Mouse (Mus musculus) retina, postnatal 7 days (tissue): ENCODE measurements around the gene Sirt2.

Source experiments
- DNase-seq: peaks from one replicate; pipeline ENCODE4 v3.0.0-alpha.2; 2012; ENCODE audit warnings: low read depth, low spot score

Gene Sirt2

DNA sequence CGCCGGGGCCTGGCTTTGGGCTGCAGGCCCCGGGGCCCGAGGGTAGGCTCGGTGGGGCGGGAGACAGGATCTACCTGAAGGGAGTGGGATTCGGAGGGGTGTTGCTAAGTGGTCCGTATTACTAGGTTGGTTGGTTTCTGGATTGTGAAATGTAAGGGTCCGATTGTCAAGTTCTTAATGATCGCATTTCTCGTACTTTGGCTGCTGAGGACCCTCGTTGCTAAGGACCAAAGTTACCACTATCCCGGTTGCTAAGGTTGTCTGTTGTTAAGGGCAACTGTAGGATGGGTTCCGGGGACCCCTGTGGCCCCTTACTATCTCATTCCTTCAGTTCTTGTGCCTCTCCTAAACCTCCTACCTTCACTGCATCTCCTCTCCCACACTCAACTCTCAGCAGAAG is 375 bp downstream of the Sirt2 start:
- DNase-seq = no peak

DNA sequence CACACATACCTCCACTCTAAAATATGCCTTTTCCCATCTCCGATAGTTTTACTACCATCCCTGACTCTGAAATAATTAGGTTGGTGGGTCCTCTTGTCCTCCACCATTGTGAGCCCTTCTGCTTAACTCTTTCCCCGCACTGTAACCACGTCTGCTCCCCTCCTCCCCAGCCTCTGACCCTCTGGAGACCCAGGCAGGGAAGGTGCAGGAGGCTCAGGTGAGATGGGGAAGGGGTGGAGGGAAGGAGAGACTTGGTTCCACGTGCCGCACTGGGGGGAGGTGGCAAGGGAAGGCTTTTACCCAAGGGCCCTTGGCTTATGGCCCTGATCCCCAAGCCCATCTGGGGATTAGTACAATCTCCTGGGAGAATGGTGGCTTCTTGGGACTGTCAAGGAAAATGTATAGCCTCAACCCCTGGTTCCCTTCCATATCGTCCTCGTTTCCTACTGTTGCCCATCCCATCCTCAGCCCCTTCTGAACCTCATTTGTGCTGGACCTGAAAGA is 979 bp downstream of the Sirt2 start, which contains the start of gene Nfkbib:
Gene Nfkbib (minus strand): TSS at position 51 of the 504 bp plus-strand sequence.
- peak; percentile 53 for DNase-seq

GRCm38 (mm10) chr7:28769414-28769958 is 3.0 kb downstream of the Sirt2 start:
- DNase-seq = no peak

DNA sequence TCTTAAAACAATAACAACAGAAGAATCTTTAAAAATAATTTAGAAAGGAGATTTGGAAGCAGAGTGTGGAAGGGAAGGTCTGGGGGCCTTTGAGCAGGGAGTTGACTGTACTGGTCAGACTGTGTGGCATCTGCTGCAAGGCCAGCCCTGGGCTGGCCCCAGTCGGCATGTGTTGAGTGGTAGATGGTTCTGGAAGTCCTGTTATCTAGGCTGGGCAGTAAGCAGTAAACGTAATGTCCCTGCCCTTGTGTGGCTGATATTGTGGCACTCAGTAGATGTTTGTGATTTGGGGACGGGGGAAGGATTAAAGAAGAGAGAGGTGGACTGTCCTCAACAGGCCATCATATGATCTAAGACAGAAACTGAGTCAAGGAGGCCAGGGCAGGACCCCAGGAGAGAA is 3.8 kb downstream of the Sirt2 start:
- no peak for DNase-seq

DNA sequence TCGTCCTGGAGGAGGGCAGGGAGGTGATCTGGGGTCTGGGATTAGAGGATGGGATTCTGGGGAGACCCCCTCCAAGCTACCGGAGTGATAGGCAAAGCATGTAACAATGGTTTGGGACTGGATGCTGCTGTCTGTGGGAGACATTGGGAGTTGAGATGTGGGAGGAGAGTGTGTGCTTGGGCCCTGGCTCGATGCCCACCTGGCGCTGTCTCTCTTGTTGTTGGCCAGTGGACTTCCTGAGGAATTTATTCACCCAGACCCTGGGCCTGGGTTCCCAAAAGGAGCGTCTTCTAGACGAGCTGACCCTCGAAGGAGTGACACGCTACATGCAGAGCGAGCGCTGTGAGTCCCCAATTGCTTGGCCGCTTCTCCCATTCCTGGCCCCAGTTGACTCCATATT is 5.3 kb downstream of the Sirt2 start:
- DNase-seq = no peak

GRCm38 (mm10) chr7:28773163-28773562 is 6.6 kb downstream of the Sirt2 start:
- no peak for DNase-seq

DNA sequence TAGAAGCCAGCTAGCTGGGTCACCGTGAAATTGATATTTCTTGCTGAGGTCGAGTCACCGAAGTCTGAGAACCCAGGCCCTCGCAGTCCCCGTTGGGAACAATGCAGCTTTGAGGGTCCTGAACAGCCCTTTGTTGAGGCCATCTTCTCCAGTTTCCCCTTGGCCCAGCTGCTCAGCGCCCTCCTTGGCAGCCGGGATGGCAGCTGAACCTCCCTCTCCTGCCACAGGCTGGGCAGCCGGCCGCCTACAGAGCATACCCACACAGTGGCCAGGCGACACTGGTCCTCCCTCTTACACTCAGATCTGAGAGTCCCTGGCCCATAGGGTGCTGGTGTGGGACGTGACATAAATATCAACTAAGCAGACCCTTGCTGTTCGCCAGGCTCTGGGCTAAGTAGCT is 7.6 kb downstream of the Sirt2 start:
- no peak for DNase-seq

GRCm38 (mm10) chr7:28775129-28775528 is 8.6 kb downstream of the Sirt2 start:
- DNase-seq = no peak

DNA sequence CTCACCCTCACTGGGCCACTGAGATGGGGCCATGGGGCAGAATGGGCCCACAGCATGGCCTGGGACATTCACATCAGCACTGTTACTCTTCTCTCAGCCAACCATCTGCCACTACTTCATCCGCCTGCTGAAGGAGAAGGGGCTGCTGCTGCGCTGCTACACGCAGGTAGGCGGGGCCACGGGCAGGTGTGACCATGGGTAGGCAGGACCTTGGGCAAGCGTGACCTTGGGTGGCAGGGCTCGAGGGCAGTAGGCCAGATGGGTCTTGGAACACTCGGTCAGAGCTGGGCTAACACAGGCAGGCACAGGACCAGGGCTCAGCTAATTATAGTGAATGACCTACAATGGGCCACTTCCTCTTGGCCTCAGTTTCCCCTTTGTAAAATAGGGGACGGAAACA is 12.3 kb downstream of the Sirt2 start:
- no peak for DNase-seq

DNA sequence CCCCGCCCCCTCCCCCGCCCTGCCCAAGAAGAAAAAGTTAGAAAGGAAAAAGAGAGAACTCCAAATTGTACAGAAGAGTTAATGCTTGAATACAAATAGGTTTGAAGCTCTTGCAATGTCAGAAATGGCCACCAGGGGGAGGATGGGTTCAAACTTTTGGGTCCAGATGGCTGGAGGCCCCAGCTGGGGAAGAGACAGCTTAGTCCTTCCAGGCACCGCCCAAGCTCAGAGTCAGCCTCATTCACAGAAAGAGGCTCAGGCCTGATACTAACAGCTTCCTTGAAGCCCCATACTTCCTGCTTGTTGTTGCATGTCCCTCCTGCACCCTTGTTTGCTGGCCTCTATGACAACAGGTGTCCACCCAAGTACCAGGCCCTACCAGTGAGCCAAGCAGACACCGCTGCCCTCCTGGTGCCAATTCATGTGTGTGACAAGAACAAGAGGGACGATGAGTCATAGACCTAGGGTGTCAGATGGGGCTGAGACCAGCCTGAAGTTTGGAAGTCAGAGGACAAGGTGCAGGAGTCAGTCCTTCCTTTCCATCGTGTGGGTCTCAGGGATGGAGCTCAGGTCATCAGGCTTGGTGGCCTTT is 13.6 kb downstream of the Sirt2 start:
- DNase-seq = peak; percentile 91

DNA sequence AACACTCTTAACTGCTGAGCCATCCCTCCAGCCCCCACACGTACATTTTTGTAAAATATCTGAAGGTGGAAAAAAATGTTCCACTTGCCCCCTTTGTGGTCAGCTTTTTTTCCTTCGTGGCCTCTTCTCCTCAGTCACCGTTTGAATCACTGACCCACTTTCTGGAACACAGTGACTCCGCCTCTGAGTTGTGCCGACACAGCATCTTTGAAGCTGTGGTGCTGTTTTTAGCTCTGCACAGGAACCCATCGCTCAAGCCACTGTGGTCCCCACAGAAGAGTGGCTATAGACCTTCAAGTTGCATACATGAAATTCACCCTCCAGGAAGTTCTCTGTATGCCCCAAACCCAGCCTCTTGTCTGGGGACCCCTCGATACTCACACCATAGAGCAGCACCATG is 14.3 kb downstream of the Sirt2 start:
- DNase-seq = no peak

- DNase-seq = no peak
Observed at GRCm38 (mm10) chr7:28781261-28781663, 14.7 kb downstream of the Sirt2 start.

GRCm38 (mm10) chr7:28785161-28785560 is 18.6 kb downstream of the Sirt2 start:
- DNase-seq = no peak

GRCm38 (mm10) chr7:28787884-28788283 is 21.3 kb downstream of the Sirt2 start:
- DNase-seq = no peak

DNA sequence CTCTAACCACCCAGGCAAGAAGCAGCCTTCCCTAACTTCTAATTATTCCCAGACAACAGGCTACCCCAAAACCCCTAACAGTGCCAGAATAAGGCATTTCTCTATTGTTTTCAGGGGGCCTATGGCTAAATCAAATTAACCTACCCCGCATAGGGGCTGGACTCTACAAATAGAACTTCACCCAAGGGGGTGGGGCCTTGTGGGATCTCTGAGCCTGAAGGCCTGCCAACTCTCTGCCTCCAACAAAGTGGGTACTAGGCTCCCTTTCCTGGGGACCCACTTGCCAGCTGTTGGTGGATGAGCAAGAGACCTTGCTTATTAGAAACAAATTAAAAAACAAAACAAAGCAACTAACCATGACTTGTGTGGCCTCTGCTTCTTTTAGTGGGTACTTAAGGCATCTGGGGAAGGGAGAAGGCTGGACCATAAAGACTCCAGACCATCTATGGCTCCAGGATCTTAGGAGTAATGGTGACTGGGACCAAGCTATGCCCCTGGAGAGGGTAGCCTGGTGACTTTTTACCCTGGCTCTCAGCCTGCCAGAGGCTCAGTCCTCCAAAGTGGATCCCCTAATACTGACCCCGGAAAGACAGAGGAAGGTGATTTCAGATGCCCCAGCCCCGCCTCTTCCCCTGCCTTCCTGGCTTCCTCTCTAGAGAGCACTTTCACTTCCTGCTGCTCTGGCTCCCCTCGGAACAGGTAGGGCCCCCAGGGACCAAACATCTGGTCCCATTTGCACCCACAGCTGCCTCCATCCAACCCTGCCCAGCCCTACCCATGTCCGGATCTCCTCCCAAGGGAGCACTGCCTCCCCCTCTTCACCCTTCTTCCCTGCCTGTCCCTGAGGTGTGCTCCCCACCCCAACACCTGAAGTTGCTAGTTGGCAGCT is 22.0 kb downstream of the Sirt2 start, which contains the start of gene Rinl:
Gene Rinl (plus strand): TSS at position 663 of the 889 bp plus-strand sequence.
- no peak for DNase-seq

- DNase-seq = no peak
Observed at GRCm38 (mm10) chr7:28789235-28789634, 22.7 kb downstream of the Sirt2 start.

DNA sequence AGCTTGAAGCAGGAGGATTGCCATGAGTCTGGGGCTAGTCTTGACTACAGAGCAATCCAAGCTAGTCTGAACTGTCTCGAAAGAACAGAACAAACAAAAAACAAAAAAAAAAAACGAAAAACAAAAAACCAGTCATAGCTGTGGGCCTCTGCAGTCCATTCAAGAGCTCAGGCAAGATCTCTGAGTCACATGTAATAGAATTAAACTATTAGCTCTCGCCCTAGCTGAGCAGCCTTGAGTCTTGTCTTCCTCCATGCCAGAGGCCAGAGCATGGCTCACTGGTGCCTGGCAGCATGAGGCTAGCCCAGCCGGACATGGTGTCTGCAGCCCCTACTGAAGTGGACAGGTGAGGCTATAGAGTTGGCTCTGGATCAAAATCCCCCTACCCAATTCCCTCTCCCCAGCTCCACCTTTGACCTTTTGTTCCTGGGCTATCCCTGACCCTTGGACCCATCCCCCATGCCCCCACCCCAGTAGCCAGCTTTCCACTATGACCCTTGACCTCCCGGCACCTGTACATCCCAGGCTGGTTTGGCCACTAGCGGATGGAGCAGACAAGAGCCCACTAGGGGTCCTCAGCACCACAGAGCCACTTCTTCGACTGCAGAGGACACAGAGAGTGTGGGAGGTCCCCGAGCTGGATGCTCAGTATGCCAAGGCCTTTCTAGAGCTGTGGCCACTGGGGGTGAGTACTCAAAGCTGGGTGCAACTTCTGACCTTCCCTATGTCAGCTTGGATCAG is 23.7 kb downstream of the Sirt2 start:
- DNase-seq = no peak

DNA sequence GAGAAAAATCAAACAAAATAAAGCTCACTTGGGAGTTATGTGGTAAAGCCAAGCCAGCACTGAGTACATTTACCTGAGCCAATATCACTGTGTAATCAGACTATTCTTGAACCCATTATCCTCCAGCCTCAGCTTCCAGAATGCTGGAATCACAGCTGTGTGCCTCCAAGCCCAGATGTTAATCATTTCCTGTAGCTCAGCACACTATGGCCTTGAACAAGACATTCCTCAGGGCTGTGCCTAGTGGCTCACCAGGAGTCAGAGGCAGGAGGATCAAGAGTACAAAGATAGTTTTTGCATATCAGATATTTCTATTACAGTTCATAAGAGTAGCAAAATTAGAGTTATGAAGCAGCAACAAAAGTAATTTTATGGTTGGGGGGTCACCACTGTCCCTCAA is 25.2 kb downstream of the Sirt2 start:
- DNase-seq = no peak

DNA sequence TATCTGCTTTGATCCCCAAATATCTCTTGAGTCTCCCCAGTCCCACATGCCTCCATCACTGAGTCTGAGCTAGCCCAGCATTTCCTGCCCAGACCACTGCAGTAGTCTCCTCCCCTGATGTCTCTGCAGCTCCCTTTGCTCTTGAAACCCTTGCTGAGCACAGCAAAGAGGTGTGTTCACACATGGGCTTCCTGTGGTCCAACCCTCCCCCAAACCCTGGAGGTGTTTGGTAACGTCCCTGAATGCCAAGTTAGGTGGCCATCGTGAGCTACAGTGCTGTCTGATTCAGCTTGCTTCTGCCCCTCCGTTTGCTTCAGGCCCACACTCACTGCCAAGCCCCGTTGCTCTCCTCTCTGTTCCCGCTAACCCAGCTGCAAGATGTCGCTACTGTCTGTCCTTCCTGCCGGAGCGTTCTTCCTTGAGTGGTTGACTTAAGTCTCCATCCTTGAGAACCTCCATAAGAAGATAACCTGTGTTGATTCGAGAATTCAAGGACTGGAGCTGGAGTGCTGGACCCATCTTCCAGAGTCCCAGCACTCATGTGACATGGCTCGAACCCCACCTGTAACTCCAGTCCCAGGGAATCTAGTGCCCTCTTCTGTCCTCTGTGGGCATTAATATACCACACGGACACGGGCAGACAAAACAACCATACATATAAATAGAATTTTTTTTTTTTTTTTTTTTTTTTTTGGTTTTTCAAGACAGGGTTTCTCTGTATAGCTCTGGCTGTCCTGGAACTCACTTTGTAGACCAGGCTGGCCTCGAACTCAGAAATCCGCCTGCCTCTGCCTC is 26.1 kb downstream of the Sirt2 start:
- no peak for DNase-seq

DNA sequence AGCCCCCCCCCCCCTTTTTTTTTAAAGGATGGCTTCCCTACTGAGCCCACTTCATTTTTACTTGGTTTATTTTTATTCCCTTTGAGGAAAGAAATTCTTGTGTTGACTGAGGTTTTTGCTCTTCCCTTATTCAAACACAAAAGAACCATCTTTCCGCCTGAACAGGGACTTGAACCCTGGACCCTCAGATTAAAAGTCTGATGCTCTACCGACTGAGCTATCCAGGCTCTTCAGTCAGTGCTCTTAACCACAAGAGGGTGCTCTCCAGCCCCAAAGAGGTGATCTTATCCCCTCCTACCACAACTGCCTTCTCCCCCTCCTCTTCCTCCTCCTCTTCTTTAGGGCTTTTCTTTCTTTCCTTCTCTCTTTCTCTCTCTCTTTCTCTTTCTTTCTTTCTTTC is 27.3 kb downstream of the Sirt2 start:
- no peak for DNase-seq

- DNase-seq = no peak
Observed at GRCm38 (mm10) chr7:28794496-28794895, 28.0 kb downstream of the Sirt2 start.
